Mouse (Mus musculus): ENCODE results near the gene Tipin. TPM values are rescaled to one million over a fixed set of nuclear protein-coding genes. Genes with fewer than 3 reads are reported as not detected.
A peak's percentile ranks its signal among the peaks of the same experiment; 100 is the strongest.

Tipin gene
- 10 to 100 TPM; 14.9 to 16.7 TPM for total RNA-seq (2021)

- DNase-seq (ENCODE audit: low spot score in 2 of 2), result peak; percentile 93 to 95
- intact Hi-C loops (cut with DNase I), result loop anchor here (5.0 kb wide), 1 partner anchor 681 kb away; the partner anchor contains the start of gene Ints14
Observed at GRCm38 (mm10) chr9:64281105-64281780, at the start of gene Tipin. TSS of gene Tipin (plus strand) at chr9:64281581.

GRCm38 (mm10) chr9:64231674-64232073 lies 49.7 kb upstream of the Tipin start:
- intact Hi-C loops (cut with DNase I), result no loop called here
- peak; percentile 15 to 58 for DNase-seq (ENCODE audit: low spot score in 2 of 2)

- intact Hi-C loops (cut with DNase I), result no loop called here
- DNase-seq (ENCODE audit: low spot score in 2 of 2), result peak; percentile 14 to 16
Observed at GRCm38 (mm10) chr9:64232257-64232957, 49.0 kb upstream of the Tipin start.

GRCm38 (mm10) chr9:64233656-64234055 lies 47.7 kb upstream of the Tipin start:
- DNase-seq (ENCODE audit: low spot score in 2 of 2), result no peak
- intact Hi-C loops (cut with DNase I), result no loop called here

GRCm38 (mm10) chr9:64234768-64235435 lies 46.5 kb upstream of the Tipin start, which contains the start of gene Uchl4:
TSS of gene Uchl4 (plus strand) at chr9:64235201.
- no peak for DNase-seq (ENCODE audit: low spot score in 2 of 2)
- intact Hi-C loops (cut with DNase I), result no loop called here

GRCm38 (mm10) chr9:64236056-64236455 lies 45.3 kb upstream of the Tipin start:
- DNase-seq (ENCODE audit: low spot score in 2 of 2), result no peak
- intact Hi-C loops (cut with DNase I), result no loop called here

- DNase-seq (ENCODE audit: low spot score in 2 of 2), result no peak
Observed at GRCm38 (mm10) chr9:64240116-64240515, 41.3 kb upstream of the Tipin start.

GRCm38 (mm10) chr9:64240681-64241080 lies 40.7 kb upstream of the Tipin start:
- intact Hi-C loops (cut with DNase I), result no loop called here
- DNase-seq (ENCODE audit: low spot score in 2 of 2), result no peak

More at GRCm38 (mm10) chr9:64240116-64240515, 41.3 kb upstream of the Tipin start:
- intact Hi-C loops (cut with DNase I), result no loop called here

- no peak for DNase-seq (ENCODE audit: low spot score in 2 of 2)
- intact Hi-C loops (cut with DNase I), result no loop called here
Observed at GRCm38 (mm10) chr9:64242381-64242831, 39.0 kb upstream of the Tipin start.

- intact Hi-C loops (cut with DNase I), result no loop called here
- no peak for DNase-seq (ENCODE audit: low spot score in 2 of 2)
Observed at GRCm38 (mm10) chr9:64249371-64249770, 32.0 kb upstream of the Tipin start.

- intact Hi-C loops (cut with DNase I), result no loop called here
- no peak for DNase-seq (ENCODE audit: low spot score in 2 of 2)
Observed at GRCm38 (mm10) chr9:64250111-64250730, 31.2 kb upstream of the Tipin start.

- intact Hi-C loops (cut with DNase I), result loop anchor here (1.0 to 2.0 kb wide), 2 partner anchors 30 to 73 kb away; partner anchors contain the start of gene Snapc5
- DNase-seq (ENCODE audit: low spot score in 2 of 2), result peak in 1 of 2 experiments; percentile 22
Observed at GRCm38 (mm10) chr9:64252591-64253020, 28.8 kb upstream of the Tipin start.

GRCm38 (mm10) chr9:64253021-64253904 lies 28.1 kb upstream of the Tipin start, which contains the start of gene Map2k1:
TSS of gene Map2k1 (minus strand) at chr9:64253631.
- intact Hi-C loops (cut with DNase I), result loop anchor here (1.0 to 2.0 kb wide), 2 partner anchors 30 to 74 kb away; partner anchors contain the start of gene Snapc5

GRCm38 (mm10) chr9:64255422-64255821 lies 26.0 kb upstream of the Tipin start:
- DNase-seq (ENCODE audit: low spot score in 2 of 2), result no peak
- intact Hi-C loops (cut with DNase I), result no loop called here

More at GRCm38 (mm10) chr9:64253021-64253904, 28.1 kb upstream of the Tipin start, which contains the start of gene Map2k1:
- peak; percentile 99 to 100 for DNase-seq (ENCODE audit: low spot score in 2 of 2)

GRCm38 (mm10) chr9:64256204-64256603 lies 25.2 kb upstream of the Tipin start:
- intact Hi-C loops (cut with DNase I), result no loop called here
- no peak for DNase-seq (ENCODE audit: low spot score in 2 of 2)

- DNase-seq (ENCODE audit: low spot score in 2 of 2), result no peak
- intact Hi-C loops (cut with DNase I), result no loop called here
Observed at GRCm38 (mm10) chr9:64259906-64260305, 21.5 kb upstream of the Tipin start.

- intact Hi-C loops (cut with DNase I), result no loop called here
- peak in 1 of 2 experiments; percentile 37 for DNase-seq (ENCODE audit: low spot score in 2 of 2)
Observed at GRCm38 (mm10) chr9:64261023-64261422, 20.4 kb upstream of the Tipin start.

- DNase-seq (ENCODE audit: low spot score in 2 of 2), result peak in 1 of 2 experiments; percentile 80
- intact Hi-C loops (cut with DNase I), result no loop called here
Observed at GRCm38 (mm10) chr9:64264813-64265212, 16.6 kb upstream of the Tipin start.

Data from left cerebral cortex, postnatal 25 days (tissue).